Mouse (Mus musculus) heart, adult 8-10 months (tissue): ENCODE measurements around the gene Lin52. TPM values are rescaled to one million over a fixed set of nuclear protein-coding genes. Genes with fewer than 3 reads are reported as not detected.

Source experiments
- DNase-seq: peaks from one replicate; pipeline ENCODE4 v3.0.0; 2022; ENCODE audit warnings: low spot score
- total RNA-seq, 4 experiments: library from RNA; stranded (reverse); gene quantifications; 2 replicates each; pipeline ENCODE4 v1.2.4; 2022

The Lin52 gene
- total RNA-seq = 10 to 100 TPM; 11.2 to 13.4 (median 12.9) TPM

DNA sequence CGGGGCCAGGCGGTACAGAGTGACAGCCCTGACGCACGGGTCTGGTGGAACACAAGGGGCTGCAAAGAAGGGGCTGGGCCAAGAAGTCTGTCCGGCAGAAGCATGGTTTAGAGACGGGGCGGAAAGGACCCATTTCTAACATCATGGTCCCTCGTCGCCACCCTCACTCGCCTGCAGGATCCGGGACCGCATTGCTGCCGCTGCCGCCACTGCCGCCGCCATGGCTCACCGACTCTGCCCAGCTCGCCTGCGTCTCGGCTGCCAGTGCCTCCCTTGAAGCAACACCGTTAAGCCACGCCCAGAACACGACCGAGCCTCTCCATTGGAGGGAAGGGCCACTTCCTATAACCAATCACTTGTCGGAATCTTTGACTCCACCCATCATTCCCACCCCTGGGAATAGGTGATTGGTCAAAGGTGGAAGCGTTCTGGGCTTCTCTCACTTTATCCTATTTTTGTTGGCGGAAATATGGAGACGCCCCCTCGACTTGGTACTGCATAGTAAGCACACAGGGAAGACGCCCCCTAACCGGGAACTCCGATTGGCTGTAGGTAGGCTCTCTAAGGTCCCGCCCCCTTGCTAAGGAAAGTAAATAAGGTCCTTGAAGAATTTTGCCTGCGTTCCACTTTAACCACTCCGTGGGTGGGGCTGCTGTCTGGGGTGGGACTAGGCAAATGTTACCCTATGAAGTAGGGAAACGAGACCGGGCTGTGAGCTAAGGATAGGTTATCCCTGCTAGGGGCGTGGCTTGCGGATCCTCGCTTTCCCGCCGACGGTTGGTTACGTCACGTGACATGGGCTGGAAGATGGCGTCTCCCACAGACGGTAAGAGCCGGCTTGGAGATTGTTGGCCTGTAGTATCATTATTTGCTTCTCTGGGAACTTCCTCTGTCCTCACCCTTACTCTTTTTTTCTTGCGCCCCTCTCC, at the start of gene Lin52, which contains the start of gene Aldh6a1:
Lin52 (plus strand) TSS at position 705 of the 929 bp plus-strand sequence.
Aldh6a1 (minus strand) TSS at position 287 of the 929 bp plus-strand sequence.
- peak; percentile 99 for DNase-seq

DNA sequence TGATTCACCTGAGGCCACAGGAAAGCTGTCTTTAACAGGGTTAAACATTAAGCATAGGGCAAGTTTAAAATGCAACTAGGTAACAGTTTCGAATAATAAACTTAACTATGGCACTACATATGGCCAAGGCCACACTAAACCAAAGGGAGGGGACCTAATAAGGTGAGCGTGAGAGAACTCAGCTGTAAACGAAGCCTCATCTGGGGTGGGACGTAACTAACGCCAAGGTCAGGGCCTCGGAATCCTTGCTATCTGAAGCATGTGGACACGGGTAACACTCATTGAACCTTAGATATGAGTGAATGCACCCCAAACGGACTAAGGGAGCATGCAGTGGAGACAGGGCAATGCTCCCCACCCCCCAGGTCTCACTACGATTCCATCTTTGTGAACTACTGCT, 48.3 kb upstream of the Lin52 start:
- no peak for DNase-seq

GRCm38 (mm10) chr12:84404541-84404940, 46.7 kb upstream of the Lin52 start:
- DNase-seq = no peak

DNA sequence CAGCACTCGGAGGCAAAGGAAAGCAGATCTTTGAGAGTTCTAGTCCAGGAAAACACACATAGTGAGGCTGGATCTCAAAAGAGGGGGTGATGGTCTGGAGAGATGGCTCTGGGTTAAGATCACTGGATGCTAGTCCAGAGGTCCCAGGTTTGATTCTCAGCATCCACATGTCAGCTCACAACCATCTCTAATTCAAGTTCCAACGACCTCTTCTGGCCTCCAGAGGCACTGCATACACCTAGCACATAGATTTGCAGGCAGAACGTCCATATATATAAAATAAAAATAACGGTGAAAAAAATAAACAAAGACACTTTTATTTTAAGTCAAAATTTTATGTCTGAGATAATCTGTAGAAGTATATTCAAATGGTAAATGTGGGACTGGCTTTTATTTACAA, 44.0 kb upstream of the Lin52 start:
- DNase-seq = no peak

DNA sequence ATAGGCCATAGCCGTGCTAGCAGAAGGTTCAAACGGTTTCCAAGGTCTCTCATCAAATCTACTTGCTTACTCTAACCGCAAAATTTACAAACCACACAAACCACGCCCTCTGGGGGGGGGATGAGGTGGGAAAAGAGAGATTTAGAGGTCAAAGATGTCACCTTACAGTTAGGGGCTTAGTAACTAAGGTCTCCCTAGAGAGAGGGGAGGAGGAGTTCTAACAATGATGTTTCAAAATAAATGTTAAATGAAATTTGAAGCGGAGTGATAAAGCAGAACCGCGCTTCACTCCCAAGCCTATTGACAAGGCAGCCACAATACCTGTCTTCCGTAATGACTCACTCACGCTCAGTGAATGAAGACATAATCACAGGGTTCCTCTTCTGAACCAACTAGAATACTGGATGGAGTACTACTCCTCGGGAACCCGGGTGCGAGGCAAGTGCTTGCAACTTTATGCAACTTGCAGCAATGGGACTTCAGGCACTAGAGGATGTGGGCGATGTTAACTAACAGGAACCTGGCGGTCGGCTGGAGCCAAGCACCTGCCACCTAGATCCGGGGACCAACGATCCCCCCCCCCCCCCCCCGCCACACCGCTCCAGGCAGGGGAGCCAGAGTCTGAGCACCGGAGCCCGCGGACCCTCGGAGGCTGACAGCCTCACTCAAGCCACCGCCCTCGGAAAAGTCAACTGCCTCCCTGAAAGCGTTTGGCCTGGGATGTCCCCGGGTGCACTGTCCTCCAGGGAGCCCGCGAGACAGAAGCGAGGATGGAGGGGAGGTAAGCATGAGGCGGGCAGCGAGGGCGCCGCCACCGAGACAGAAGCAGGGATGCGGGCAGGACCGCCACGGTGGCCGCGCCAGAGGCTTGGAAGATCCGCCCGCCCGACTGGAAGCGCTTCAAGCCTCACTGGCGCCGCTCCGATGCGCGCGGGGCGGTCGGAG, 43.1 kb upstream of the Lin52 start:
- DNase-seq = no peak

- peak; percentile 85 for DNase-seq
These were observed 42.3 kb upstream of the Lin52 start, which contains the start of the genes Entpd5 and Bbof1 for GRCm38 (mm10) chr12:84408819-84409507. Gene Entpd5 (minus strand): TSS chr12:84409029. Gene Bbof1 (plus strand): TSS chr12:84409071.

DNA sequence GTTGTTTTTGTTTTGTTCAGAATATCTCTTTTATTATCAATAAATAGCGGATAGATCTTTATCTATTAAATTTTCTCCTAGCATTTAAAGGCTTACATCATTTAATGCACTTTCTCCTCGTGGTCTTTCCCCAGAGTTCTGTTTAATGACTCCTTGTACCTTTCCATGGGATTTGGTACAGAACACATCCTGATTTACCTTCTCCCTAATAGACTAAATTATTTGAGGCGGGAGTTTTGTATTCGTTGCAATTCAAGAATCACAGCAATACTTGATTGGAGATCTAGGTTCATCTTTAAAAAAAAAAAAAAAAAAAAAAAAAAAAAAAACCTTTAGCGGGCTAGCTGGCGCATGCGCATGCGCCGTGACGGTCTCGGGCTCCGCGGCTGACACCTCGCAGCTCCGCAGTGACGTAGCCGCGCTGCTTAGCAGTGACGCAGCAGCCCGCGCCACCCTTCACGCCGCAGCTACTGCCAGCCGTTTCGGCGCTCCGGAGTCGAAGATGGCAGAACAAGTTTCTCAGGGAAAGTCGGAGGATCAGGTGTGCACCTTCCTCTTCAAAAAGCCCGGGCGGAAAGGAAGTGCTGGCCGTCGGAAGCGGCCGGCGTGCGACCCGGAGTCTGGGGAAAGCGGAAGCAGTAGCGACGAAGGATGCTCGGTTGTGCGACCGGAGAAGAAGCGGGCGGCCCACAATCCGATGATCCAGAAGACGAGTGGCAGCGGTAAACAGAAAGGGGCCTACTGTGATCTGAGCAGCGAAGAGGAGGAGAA, 34.2 kb upstream of the Lin52 start, which contains the start of gene Rnf113a2:
Rnf113a2 (plus strand) TSS at position 363 of the 771 bp plus-strand sequence.
- peak; percentile 64 for DNase-seq

GRCm38 (mm10) chr12:84417605-84417922, 33.7 kb upstream of the Lin52 start:
- no peak for DNase-seq

- no peak for DNase-seq
These were observed 27.2 kb upstream of the Lin52 start for GRCm38 (mm10) chr12:84423990-84424389.

GRCm38 (mm10) chr12:84429825-84430224, 21.4 kb upstream of the Lin52 start:
- no peak for DNase-seq

GRCm38 (mm10) chr12:84438697-84439096, 12.5 kb upstream of the Lin52 start:
- DNase-seq = no peak

DNA sequence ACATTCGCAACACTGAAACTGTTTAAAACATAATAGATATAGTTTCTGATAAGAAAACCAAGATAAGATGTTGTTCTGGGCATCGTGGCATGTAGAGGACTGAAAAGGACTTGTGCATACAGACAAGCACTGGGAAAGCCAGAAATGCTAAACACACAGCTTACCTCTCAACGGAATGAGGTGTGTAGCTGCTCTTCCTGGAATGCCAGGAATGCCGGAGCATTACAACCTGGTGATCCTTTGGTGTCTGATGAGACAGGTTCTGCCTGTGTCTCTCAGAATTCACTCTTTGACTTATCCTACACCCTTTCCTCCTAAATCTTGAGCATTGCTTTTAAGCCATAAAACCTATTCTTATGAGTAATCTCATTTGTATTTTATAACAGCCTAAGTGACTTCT, 8.7 kb upstream of the Lin52 start:
- DNase-seq = no peak

GRCm38 (mm10) chr12:84447386-84447785, 3.8 kb upstream of the Lin52 start:
- DNase-seq = no peak

DNA sequence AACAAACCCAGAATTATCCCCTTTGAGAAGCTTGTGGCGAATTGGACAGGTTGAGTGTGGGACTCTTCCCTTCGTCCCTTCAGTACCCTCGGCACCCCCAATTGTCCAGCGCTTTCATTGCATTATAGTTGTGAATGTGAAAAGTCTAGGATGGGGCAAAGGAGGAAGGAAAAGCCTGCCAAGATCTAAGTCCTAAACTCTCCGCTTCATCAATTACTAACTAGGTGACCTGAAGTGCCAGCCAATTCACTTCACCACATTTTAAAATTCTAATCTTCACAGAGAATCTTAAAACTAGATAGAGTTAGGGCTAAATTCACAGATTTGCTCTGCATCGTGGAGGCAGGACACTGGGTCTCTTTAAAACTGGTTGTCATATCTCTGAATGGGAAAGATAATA, 3.0 kb upstream of the Lin52 start:
- no peak for DNase-seq

DNA sequence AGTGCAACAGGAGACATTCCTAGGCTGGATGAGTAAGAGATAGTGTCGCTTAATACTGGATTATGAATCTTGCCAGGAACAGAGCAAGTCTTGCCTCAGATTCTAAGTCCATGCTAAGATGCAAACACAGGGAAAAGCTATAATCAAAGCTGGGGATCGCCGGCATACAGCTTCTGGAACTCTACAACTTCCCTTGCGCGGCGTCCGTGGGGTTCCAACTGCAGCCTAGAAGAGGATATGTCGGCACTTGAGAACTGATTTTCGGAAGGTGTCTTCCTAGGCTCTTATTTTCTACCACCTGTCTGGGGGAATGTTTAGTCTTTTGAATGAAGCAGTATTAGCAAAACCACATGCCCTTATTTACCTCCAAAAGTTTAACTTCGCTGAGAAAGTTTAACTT, 1.3 kb upstream of the Lin52 start:
- DNase-seq = no peak

GRCm38 (mm10) chr12:84450351-84450717, 888 bp upstream of the Lin52 start:
- DNase-seq = peak; percentile 53

DNA sequence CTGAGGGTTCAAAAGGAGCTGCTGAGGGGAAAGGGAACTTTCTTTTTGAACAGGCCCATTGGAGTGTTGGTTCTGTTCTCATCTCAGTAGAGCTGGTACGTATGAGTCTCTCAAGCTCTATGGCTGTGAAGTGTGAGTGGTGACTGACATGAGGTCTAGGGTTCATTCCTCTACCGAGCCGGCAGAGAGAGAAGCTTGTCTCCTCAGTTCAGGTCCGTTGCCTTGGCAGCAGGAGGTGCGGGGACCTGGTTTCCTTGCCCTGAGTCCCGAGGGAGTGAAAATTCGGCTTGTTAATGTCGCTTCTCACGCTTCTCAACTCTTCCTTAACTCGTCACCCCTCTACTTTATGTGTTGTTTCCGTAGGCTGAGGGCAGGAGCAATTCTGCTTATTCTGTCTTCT, 579 bp downstream of the Lin52 start:
- no peak for DNase-seq

DNA sequence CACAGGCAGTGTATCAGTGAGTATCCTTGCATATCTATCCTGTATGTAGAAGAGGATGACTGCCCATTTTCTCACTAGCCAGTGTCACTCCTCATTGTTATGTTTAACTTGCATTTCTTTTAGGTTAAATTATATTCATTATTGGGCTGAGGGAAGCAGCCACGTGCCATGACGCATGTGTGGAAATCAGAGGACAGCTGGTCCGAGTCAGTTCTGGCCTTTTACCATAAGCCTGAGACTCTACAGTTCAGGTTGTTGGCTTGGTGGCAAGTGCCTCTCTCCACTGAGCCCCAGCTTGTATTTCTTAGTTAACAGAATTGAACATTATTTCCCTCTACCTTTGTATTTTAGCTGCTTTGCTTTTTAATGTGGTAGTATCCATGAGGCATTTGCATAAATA, 5.7 kb downstream of the Lin52 start:
- DNase-seq = no peak

DNA sequence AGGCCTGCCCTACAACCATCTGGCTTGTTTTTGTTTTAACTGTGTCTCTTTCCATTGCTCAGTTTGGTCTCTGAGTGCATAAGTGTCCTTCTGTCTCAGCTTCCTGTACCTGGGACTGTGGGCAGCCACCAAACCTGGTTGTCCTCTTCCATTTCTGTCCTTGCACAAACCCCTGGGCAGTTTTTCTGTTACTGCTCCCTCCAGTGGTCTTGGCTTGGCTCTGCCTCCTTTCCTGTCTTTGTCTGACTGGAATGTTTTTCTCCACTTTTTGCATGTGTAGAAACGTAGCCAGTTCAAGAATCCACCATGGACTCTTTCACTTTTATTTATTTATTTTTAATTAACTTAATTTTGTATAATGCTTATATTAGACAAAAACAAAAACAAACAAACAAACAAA, 8.6 kb downstream of the Lin52 start:
- DNase-seq = no peak

- no peak for DNase-seq
These were observed 10.2 kb downstream of the Lin52 start for GRCm38 (mm10) chr12:84461416-84461815.

GRCm38 (mm10) chr12:84462856-84463255, 11.6 kb downstream of the Lin52 start:
- DNase-seq = no peak
